Mouse (Mus musculus): ENCODE results near the gene Orm1. TPM values are rescaled to one million over a fixed set of nuclear protein-coding genes. Genes with fewer than 3 reads are reported as not detected.

Orm1 gene
- polyA plus RNA-seq, 1 experiment from 2014 or later = not detected

GRCm38 (mm10) chr4:63345261-63345660 is 901 bp downstream of the Orm1 start:
- H3K36me3 ChIP-seq (ENCODE audit: insufficient read depth, low read length) = no peaks in the 10 kb centered on the region
- H3K27me3 ChIP-seq (ENCODE audit: insufficient read depth, low read length) = no peaks in the 10 kb centered on the region
- no peak overlapping the region for H3K27ac ChIP-seq
- no peak for TF ChIP-seq CTCF (IDR thresholded peaks at IDR 0.05; ENCODE audit: low read depth)
- DNase-seq (ENCODE audit: low spot score) (no peak), ATAC-seq (replicated peaks; ENCODE audit: low FRiP score, low read depth) (no peak)
- no peak overlapping the region for H3K9ac ChIP-seq (ENCODE audit: low read depth, low read length)
- H3K4me1 ChIP-seq (replicated peaks; ENCODE audit: insufficient read depth, low read length) = no peaks in the 10 kb centered on the region
- H3K4me3 ChIP-seq (replicated peaks; ENCODE audit: low read depth, low read length) = no peak overlapping the region
- no peak overlapping the region for H3K4me2 ChIP-seq (ENCODE audit: low read length)
- H3K9me3 ChIP-seq (replicated peaks; ENCODE audit: low read length) = no peaks in the 10 kb centered on the region

- Histone ChIP-seq H3K9me3 (replicated peaks; ENCODE audit: low read length) (no peaks in the 10 kb centered on the region), H3K27ac (no peak overlapping the region), H3K4me1 (replicated peaks; ENCODE audit: insufficient read depth, low read length) (no peaks in the 10 kb centered on the region), H3K4me2 (ENCODE audit: low read length) (no peak overlapping the region), H3K4me3 (replicated peaks; ENCODE audit: low read depth, low read length) (no peak overlapping the region), H3K27me3 (ENCODE audit: insufficient read depth, low read length) (no peaks in the 10 kb centered on the region), H3K36me3 (ENCODE audit: insufficient read depth, low read length) (no peaks in the 10 kb centered on the region), H3K9ac (ENCODE audit: low read depth, low read length) (no peak overlapping the region)
- TF ChIP-seq CTCF (IDR thresholded peaks at IDR 0.05; ENCODE audit: low read depth) = no peak
- DNase-seq (ENCODE audit: low spot score) (no peak), ATAC-seq (replicated peaks; ENCODE audit: low FRiP score, low read depth) (no peak)
- 75% methylated on average over 4 of the region's 4 CpGs for WGBS
Measured at GRCm38 (mm10) chr4:63346659-63347058, 2.3 kb downstream of the Orm1 start.

GRCm38 (mm10) chr4:63348524-63348923 is 4.2 kb downstream of the Orm1 start:
- no peak for TF ChIP-seq CTCF (IDR thresholded peaks at IDR 0.05; ENCODE audit: low read depth)
- ATAC-seq (replicated peaks; ENCODE audit: low FRiP score, low read depth) = no peak; the same call in 1 of the 2 replicates
- no peak for DNase-seq (ENCODE audit: low spot score)
- no peaks in the 10 kb centered on the region for H3K9me3 ChIP-seq (replicated peaks; ENCODE audit: low read length)
- no peaks in the 10 kb centered on the region for H3K27me3 ChIP-seq (ENCODE audit: insufficient read depth, low read length)
- H3K27ac ChIP-seq = no peak overlapping the region
- no peak overlapping the region for H3K9ac ChIP-seq (ENCODE audit: low read depth, low read length)
- WGBS = 70% methylated on average over 6 of the region's 6 CpGs
- no peaks in the 10 kb centered on the region for H3K36me3 ChIP-seq (ENCODE audit: insufficient read depth, low read length)
- H3K4me2 ChIP-seq (ENCODE audit: low read length) = no peak overlapping the region
- H3K4me1 ChIP-seq (replicated peaks; ENCODE audit: insufficient read depth, low read length) = no peaks in the 10 kb centered on the region
- H3K4me3 ChIP-seq (replicated peaks; ENCODE audit: low read depth, low read length) = no peak overlapping the region

GRCm38 (mm10) chr4:63355877-63356665 is 11.7 kb downstream of the Orm1 start, which contains the start of gene Orm3:
TSS of gene Orm3 (plus strand) at chr4:63356162.
- no peaks in the 10 kb centered on the region for H3K4me1 ChIP-seq (replicated peaks; ENCODE audit: insufficient read depth, low read length)
- H3K9me3 ChIP-seq (replicated peaks; ENCODE audit: low read length) = no peaks in the 10 kb centered on the region
- H3K27me3 ChIP-seq (ENCODE audit: insufficient read depth, low read length) = no peaks in the 10 kb centered on the region
- no peak within 1 kb of the TSS for H3K4me3 ChIP-seq (replicated peaks; ENCODE audit: low read depth, low read length)
- no peak for TF ChIP-seq CTCF (IDR thresholded peaks at IDR 0.05; ENCODE audit: low read depth)
- DNase-seq (ENCODE audit: low spot score) = no peak
- WGBS = 74% methylated on average over 4 of the region's 4 CpGs
- no peak within 1 kb of the TSS for H3K4me2 ChIP-seq (ENCODE audit: low read length)
- no peak within 1 kb of the TSS for H3K9ac ChIP-seq (ENCODE audit: low read depth, low read length)
- H3K27ac ChIP-seq = no peak within 1 kb of the TSS
- no peaks in the 10 kb centered on the region for H3K36me3 ChIP-seq (ENCODE audit: insufficient read depth, low read length)
- ATAC-seq (replicated peaks; ENCODE audit: low FRiP score, low read depth) = no peak

- no peak for ATAC-seq (replicated peaks; ENCODE audit: low FRiP score, low read depth)
- Histone ChIP-seq H3K4me2 (ENCODE audit: low read length) (no peak overlapping the region), H3K27me3 (ENCODE audit: insufficient read depth, low read length) (no peaks in the 10 kb centered on the region), H3K36me3 (ENCODE audit: insufficient read depth, low read length) (no peaks in the 10 kb centered on the region), H3K4me1 (replicated peaks; ENCODE audit: insufficient read depth, low read length) (no peaks in the 10 kb centered on the region), H3K27ac (no peak overlapping the region), H3K9ac (ENCODE audit: low read depth, low read length) (no peak overlapping the region), H3K9me3 (replicated peaks; ENCODE audit: low read length) (no peaks in the 10 kb centered on the region), H3K4me3 (replicated peaks; ENCODE audit: low read depth, low read length) (no peak overlapping the region)
- WGBS = 44% methylated on average over 2 of the region's 2 CpGs
- no peak for DNase-seq (ENCODE audit: low spot score)
- no peak for TF ChIP-seq CTCF (IDR thresholded peaks at IDR 0.05; ENCODE audit: low read depth)
Measured at GRCm38 (mm10) chr4:63356981-63357570, 12.7 kb downstream of the Orm1 start.

- 66% methylated on average over 6 of the region's 6 CpGs for WGBS
- H3K36me3 ChIP-seq (ENCODE audit: insufficient read depth, low read length) = no peaks in the 10 kb centered on the region
- TF ChIP-seq CTCF (IDR thresholded peaks at IDR 0.05; ENCODE audit: low read depth) = no peak
Measured at GRCm38 (mm10) chr4:63359861-63360260, 15.5 kb downstream of the Orm1 start.

More at GRCm38 (mm10) chr4:63359861-63360260, 15.5 kb downstream of the Orm1 start:
- Histone ChIP-seq H3K27ac (no peak overlapping the region), H3K4me3 (replicated peaks; ENCODE audit: low read depth, low read length) (no peak overlapping the region), H3K9me3 (replicated peaks; ENCODE audit: low read length) (no peaks in the 10 kb centered on the region), H3K4me2 (ENCODE audit: low read length) (no peak overlapping the region), H3K4me1 (replicated peaks; ENCODE audit: insufficient read depth, low read length) (no peaks in the 10 kb centered on the region), H3K27me3 (ENCODE audit: insufficient read depth, low read length) (no peaks in the 10 kb centered on the region), H3K9ac (ENCODE audit: low read depth, low read length) (no peak overlapping the region)
- DNase-seq (ENCODE audit: low spot score) = no peak
- no peak for ATAC-seq (replicated peaks; ENCODE audit: low FRiP score, low read depth)
